Mouse (Mus musculus): ENCODE measurements around the gene Smug1. TPM values are rescaled to one million over a fixed set of nuclear protein-coding genes. Genes with fewer than 3 reads are reported as not detected.

The Smug1 gene
- polyA plus RNA-seq, 1 experiment from 2014 or later: 7.5 TPM

- no peak for DNase-seq (ENCODE audit: low spot score)
Measured at GRCm38 (mm10) chr15:103146627-103147421, 20.1 kb downstream of the Smug1 start.

- no peak for DNase-seq (ENCODE audit: low spot score)
Measured at GRCm38 (mm10) chr15:103145635-103146299, 21.1 kb downstream of the Smug1 start.

GRCm38 (mm10) chr15:103144176-103144575, 22.7 kb downstream of the Smug1 start:
- DNase-seq (ENCODE audit: low spot score): no peak

GRCm38 (mm10) chr15:103135431-103135947, 31.4 kb downstream of the Smug1 start:
- DNase-seq (ENCODE audit: low spot score): no peak

- DNase-seq (ENCODE audit: low spot score): no peak
Measured at GRCm38 (mm10) chr15:103134277-103135086, 32.4 kb downstream of the Smug1 start.

GRCm38 (mm10) chr15:103133761-103134160, 33.1 kb downstream of the Smug1 start:
- DNase-seq (ENCODE audit: low spot score): no peak

GRCm38 (mm10) chr15:103130729-103131128, 36.2 kb downstream of the Smug1 start:
- peak; percentile 31 for DNase-seq (ENCODE audit: low spot score)

- no peak for DNase-seq (ENCODE audit: low spot score)
Measured at GRCm38 (mm10) chr15:103129289-103129688, 37.6 kb downstream of the Smug1 start.

GRCm38 (mm10) chr15:103128056-103128833, 38.6 kb downstream of the Smug1 start:
- no peak for DNase-seq (ENCODE audit: low spot score)

GRCm38 (mm10) chr15:103125982-103126381, 40.9 kb downstream of the Smug1 start:
- no peak for DNase-seq (ENCODE audit: low spot score)

GRCm38 (mm10) chr15:103124254-103124653, 42.6 kb downstream of the Smug1 start:
- DNase-seq (ENCODE audit: low spot score): no peak

- no peak for DNase-seq (ENCODE audit: low spot score)
Measured at GRCm38 (mm10) chr15:103123343-103123742, 43.5 kb downstream of the Smug1 start.

GRCm38 (mm10) chr15:103122372-103122771, 44.5 kb downstream of the Smug1 start:
- DNase-seq (ENCODE audit: low spot score): no peak

GRCm38 (mm10) chr15:103121416-103121815, 45.5 kb downstream of the Smug1 start:
- no peak for DNase-seq (ENCODE audit: low spot score)

- DNase-seq (ENCODE audit: low spot score): no peak
Measured at GRCm38 (mm10) chr15:103120594-103120993, 46.3 kb downstream of the Smug1 start.

- DNase-seq (ENCODE audit: low spot score): no peak
Measured at GRCm38 (mm10) chr15:103115726-103116125, 51.2 kb downstream of the Smug1 start.

- no peak for DNase-seq (ENCODE audit: low spot score)
Measured at GRCm38 (mm10) chr15:103115256-103115655, 51.6 kb downstream of the Smug1 start.

- no peak for DNase-seq (ENCODE audit: low spot score)
Measured at GRCm38 (mm10) chr15:103113077-103113476, 53.8 kb downstream of the Smug1 start.

- no peak for DNase-seq (ENCODE audit: low spot score)
Measured at GRCm38 (mm10) chr15:103112309-103112708, 54.6 kb downstream of the Smug1 start.

GRCm38 (mm10) chr15:103109940-103110339, 57.0 kb downstream of the Smug1 start:
- no peak for DNase-seq (ENCODE audit: low spot score)
